Mouse (Mus musculus) midbrain, embryonic 12.5 days (tissue): Measurements from ENCODE around the gene Ash1l. TPM values are rescaled to one million over a fixed set of nuclear protein-coding genes. Genes with fewer than 3 reads are reported as not detected.
"Not testable (repeated sequence)": the region's sequence is repeated elsewhere in the genome, so short reads cannot be mapped to it uniquely, and the experiment has no call there.

Experiments used
- ATAC-seq: fragments of 200-750 bp; cut with Nextera tagmentation; 2 replicates; pipeline ENCODE4 v1.8.0; 2017; ENCODE audit warnings: low read depth, moderate TSS enrichment, moderate library complexity; ENCODE audit not compliant: low FRiP score
- H3K27ac ChIP-seq: fragments of 300-500 bp; sonication (generic); replicated peaks from 2 replicates; pipeline ENCODE4 v1.5.1; 2016; ENCODE audit warnings: mild to moderate bottlenecking
- H3K27me3 ChIP-seq: fragments of 300-500 bp; sonication (generic); 2 replicates; pipeline ENCODE4 v1.6.1; 2016; ENCODE audit warnings: mild to moderate bottlenecking
- H3K36me3 ChIP-seq: fragments of 300-500 bp; sonication (generic); 2 replicates; pipeline ENCODE4 v1.6.1; 2016
- H3K4me1 ChIP-seq: fragments of 300-500 bp; sonication (generic); 2 replicates; pipeline ENCODE4 v1.6.1; 2016
- H3K4me2 ChIP-seq: fragments of 300-500 bp; sonication (generic); replicated peaks from 2 replicates; pipeline ENCODE4 v1.6.1; 2016; ENCODE audit warnings: mild to moderate bottlenecking, moderate library complexity
- H3K4me3 ChIP-seq: fragments of 300-500 bp; sonication (generic); 2 replicates; pipeline ENCODE4 v1.5.1; 2016; ENCODE audit warnings: mild to moderate bottlenecking
- H3K9ac ChIP-seq: fragments of 300-500 bp; sonication (generic); replicated peaks from 2 replicates; pipeline ENCODE4 v1.6.1; 2016; ENCODE audit warnings: mild to moderate bottlenecking, moderate library complexity
- H3K9me3 ChIP-seq: fragments of 300-500 bp; sonication (generic); 2 replicates; pipeline ENCODE4 v1.6.1; 2016; ENCODE audit warnings: mild to moderate bottlenecking
- WGBS: fragments of 180-500 bp; shearing (Covaris S2); methylation state at CpG from one replicate; pipeline ENCODE4 v1.1.7; 2016; 5-methylcytosine and 5-hydroxymethylcytosine counted together
- polyA plus RNA-seq: library from polyadenylated mRNA; unstranded; fragments of >200 nt; fragmentation: Nextera tagmentation; extraction: Ambion mirVana; gene quantifications from 2 replicates; pipeline ENCODE4 v1.2.1, GENCODE M21; 2016

The Ash1l gene
- polyA plus RNA-seq, 1 experiment from 2014 or later: 23.7 TPM

DNA sequence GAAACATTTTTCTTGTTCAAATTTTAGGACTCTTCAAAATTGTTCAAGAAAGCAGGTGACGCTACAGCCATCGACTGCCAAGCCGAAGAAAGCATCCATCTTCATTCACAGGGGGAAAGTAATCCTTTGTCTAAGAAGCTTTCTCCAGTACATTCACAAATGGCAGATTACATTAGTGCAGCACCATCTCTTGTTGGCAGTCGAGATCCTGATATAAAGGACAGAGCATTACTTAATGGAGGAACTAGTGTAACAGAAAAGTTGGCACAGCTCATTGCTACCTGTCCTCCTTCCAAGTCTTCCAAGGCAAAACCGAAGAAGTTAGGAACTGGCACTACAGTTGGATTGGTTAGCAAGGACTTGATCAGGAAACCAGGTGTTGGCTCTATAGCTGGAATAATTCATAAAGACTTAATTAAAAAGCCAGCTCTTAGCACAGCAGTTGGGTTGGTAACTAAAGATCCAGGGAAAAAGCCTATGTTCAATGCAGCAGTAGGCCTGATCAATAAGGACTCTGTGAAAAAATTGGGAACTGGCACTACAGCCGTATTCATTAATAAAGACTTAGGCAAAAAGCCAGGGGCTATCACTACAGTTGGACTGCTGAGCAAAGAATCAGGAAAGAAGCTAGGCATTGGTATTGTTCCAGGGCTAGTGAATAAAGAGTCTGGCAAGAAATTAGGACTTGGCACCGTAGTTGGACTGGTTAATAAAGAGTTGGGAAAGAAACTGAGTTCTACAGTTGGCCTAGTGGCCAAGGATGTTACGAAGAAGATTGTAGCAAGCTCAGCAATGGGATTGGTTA, 31.0 kb downstream of the Ash1l start:
- H3K9me3 ChIP-seq: no peaks in the 10 kb centered on the region
- 94% methylated on average over 8 of the region's 8 CpGs for WGBS
- no peak for ATAC-seq
- no peaks in the 10 kb centered on the region for H3K27me3 ChIP-seq
- no peak overlapping the region for H3K27ac ChIP-seq
- no peak overlapping the region for H3K4me3 ChIP-seq
- H3K36me3 ChIP-seq: peaks cover 53% of the 10 kb centered on the region
- no peak overlapping the region for H3K9ac ChIP-seq
- no peaks in the 10 kb centered on the region for H3K4me1 ChIP-seq
- H3K4me2 ChIP-seq: no peak overlapping the region

DNA sequence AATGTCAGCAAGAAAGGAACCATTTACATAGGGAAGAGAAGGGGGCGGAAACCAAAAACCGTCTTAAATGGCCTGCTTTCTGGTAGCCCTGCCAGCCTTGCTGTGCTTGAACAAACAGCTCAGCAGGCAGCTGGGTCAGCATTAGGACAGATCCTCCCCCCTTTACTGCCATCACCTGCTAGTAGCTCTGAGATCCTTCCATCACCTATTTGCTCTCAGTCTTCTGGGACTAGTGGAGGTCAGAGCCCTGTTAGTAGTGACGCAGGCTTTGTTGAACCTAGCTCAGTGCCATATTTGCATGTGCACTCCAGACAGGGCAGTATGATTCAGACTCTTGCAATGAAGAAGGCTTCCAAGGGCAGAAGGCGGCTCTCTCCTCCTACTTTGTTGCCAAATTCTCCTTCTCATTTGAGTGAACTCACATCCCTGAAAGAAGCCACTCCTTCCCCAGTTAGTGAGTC, 33.5 kb downstream of the Ash1l start:
- no peak overlapping the region for H3K9ac ChIP-seq
- ATAC-seq: no peak
- H3K9me3 ChIP-seq: no peaks in the 10 kb centered on the region
- H3K4me1 ChIP-seq: no peaks in the 10 kb centered on the region
- peaks cover 50% of the 10 kb centered on the region for H3K36me3 ChIP-seq
- H3K27ac ChIP-seq: no peak overlapping the region
- no peak overlapping the region for H3K4me3 ChIP-seq
- WGBS: 66% methylated on average over 4 of the region's 4 CpGs
- H3K27me3 ChIP-seq: no peaks in the 10 kb centered on the region
- no peak overlapping the region for H3K4me2 ChIP-seq

DNA sequence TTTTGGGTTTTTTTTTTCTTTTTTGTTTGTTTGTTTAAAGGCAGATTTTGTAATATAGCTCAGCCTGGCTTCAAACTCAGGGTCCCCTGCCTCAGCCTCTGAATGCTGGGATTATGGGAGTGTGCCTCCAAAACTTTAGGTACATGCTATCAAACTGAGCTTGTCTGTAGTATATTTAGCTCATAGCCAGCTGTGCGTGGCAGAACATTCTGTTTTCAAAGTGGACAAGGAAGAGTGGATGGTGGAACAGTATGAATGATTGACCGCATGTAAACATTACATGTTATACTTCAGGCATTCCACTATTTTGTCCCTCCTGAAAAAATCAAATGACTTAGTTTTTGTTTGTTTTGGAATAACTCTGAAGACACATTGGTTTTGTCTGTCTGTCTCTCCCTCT, 42.4 kb downstream of the Ash1l start:
- Histone ChIP-seq H3K9ac (no peak overlapping the region), H3K4me3 (no peak overlapping the region), H3K36me3 (0 out of 2 replicates have a peak, but pooled peaks cover 8% of the 10 kb centered on the region), H3K27ac (no peak overlapping the region), H3K4me2 (no peak overlapping the region), H3K27me3 (no peaks in the 10 kb centered on the region), H3K9me3 (no peaks in the 10 kb centered on the region), H3K4me1 (no peaks in the 10 kb centered on the region)
- no peak for ATAC-seq
- 99% methylated on average over 2 of the region's 2 CpGs for WGBS

DNA sequence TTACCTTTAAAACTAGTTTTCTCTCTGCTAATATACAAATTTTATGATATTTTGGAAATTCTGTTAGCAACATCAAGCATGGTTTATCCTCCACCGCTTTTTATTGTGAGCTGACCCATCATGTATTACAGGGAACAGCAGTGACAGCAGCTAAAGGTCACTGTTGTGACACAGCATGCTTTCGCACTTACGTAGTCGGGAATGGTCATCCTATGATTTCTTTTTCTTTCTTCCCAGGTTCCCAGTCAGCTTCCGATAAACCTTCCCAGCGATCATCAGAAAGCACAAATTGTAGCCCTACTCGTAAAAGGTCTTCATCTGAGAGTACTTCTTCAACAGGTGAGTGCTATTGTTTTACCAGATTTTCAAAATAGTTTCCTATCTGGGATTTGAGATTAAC, 51.1 kb downstream of the Ash1l start:
- Histone ChIP-seq H3K9me3 (no peaks in the 10 kb centered on the region), H3K4me3 (no peak overlapping the region), H3K4me2 (no peak overlapping the region), H3K9ac (no peak overlapping the region), H3K36me3 (peaks cover 40% of the 10 kb centered on the region), H3K27me3 (no peaks in the 10 kb centered on the region), H3K4me1 (no peaks in the 10 kb centered on the region), H3K27ac (no peak overlapping the region)
- ATAC-seq: no peak
- WGBS: 94% methylated on average over 7 of the region's 7 CpGs

DNA sequence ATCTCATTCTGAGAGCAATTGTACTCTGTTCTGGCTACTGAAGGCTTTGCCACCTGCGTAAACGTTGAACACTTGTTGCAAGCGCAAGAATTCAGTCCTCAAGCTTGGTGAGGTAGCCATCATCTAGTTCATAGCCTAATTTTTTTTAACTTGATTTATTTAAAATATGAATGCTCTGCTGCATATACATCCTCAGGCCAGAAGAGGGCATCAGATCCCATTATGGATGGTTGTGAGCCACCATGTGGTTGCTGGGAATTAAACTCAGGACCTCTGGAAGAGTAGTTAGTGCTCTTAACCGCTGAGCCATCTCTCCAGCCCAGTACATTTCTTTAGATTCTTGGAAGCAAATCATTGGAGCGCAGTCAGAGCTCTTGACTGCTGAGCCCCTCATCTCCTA, 80.5 kb downstream of the Ash1l start:
- not testable (repeated sequence) for H3K4me2 ChIP-seq, H3K27ac ChIP-seq, H3K9ac ChIP-seq, H3K9me3 ChIP-seq, H3K4me1 ChIP-seq, ATAC-seq, H3K27me3 ChIP-seq, H3K4me3 ChIP-seq
- WGBS: 92% methylated on average over 5 of the region's 5 CpGs
- peaks cover 67% of the 10 kb centered on the region for H3K36me3 ChIP-seq

DNA sequence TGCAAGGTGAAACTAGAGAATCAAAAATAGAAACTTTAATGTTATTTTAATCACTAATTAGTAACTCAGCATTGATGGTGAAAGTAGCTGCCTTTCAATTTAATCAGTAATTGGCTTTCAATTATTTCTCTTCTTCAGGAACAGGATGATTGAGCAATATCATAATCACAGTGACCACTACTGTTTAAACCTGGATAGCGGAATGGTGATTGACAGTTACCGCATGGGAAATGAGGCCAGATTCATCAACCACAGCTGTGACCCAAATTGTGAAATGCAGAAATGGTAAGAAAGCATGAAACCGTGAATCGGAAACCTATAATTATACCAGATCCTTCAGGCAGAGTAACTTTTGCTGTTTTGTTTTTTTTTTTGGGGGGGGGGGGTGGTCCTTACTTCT, 92.9 kb downstream of the Ash1l start:
- no peaks in the 10 kb centered on the region for H3K4me1 ChIP-seq
- H3K36me3 ChIP-seq: peaks cover 75% of the 10 kb centered on the region
- 87% methylated on average over 4 of the region's 4 CpGs for WGBS
- H3K27me3 ChIP-seq: no peaks in the 10 kb centered on the region
- H3K9me3 ChIP-seq: no peaks in the 10 kb centered on the region
- no peak overlapping the region for H3K4me2 ChIP-seq
- no peak overlapping the region for H3K27ac ChIP-seq
- no peak overlapping the region for H3K9ac ChIP-seq
- no peak overlapping the region for H3K4me3 ChIP-seq
- no peak for ATAC-seq

DNA sequence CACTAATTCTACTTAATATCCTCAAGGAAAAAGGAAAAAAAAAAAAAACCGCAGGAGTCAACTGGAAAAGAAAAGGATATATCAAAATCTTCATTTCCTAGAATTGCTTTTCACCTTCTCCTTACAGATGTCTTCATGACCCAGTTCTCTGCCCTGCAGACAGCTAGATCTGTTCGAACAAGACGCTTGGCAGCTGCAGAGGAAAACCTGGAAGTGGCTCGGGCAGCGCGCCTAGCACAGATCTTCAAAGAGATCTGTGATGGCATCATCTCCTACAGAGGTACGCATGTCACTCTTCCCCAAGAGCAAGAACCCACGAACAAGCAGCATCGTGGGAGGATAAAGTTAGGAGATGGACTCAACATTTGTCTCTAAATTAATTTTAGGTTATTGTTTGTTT, 107.9 kb downstream of the Ash1l start:
- H3K36me3 ChIP-seq: peaks cover 83% of the 10 kb centered on the region

DNA sequence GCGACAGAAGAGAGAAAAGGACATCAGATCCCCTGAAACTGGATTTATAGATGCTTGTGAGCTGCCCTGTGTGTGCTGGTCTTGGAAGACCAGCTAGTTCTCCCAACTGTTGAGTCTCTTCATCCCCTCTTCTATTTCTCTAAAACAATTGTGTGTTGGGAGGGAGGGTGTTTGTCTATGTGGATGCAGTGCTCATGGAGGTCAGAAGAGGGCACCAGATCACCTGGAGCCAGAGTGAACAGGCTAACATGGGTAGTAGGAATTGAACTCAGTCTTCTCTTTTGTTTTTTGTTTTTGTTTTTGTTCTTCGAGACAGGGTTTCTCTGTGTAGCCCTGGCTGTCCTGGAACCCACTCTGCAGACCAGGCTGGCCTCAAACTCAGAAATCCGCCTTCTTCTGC, 108.4 kb downstream of the Ash1l start:
- ATAC-seq: no peak
- WGBS: 72% methylated on average over 3 of the region's 3 CpGs
- H3K4me3 ChIP-seq: no peak overlapping the region

More for the DNA sequence above, 107.9 kb downstream of the Ash1l start:
- H3K4me1 ChIP-seq: no peaks in the 10 kb centered on the region
- no peaks in the 10 kb centered on the region for H3K27me3 ChIP-seq
- H3K9ac ChIP-seq: no peak overlapping the region
- no peak for ATAC-seq
- H3K27ac ChIP-seq: no peak overlapping the region
- H3K4me2 ChIP-seq: no peak overlapping the region
- WGBS: 93% methylated on average over 9 of the region's 9 CpGs
- no peak overlapping the region for H3K4me3 ChIP-seq
- H3K9me3 ChIP-seq: no peaks in the 10 kb centered on the region

DNA sequence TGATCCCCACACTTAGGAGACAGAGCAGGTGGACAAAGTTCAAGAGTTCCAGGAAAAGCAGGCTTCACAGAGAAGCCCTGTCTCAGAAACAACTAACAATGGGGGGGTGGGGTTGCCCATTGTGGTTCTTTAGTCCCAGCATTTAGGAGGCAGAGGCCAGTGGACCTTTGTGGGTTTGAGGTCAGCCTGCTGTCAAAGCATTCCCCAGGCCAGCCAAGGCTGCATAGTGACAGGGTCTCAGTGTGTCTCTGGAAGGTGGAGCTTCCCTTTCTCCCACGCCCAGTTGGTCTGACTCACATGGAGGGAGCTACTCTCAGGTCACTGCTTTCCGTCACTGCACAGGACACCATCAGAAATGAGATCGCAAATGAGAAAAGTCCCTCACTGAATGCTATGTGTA, 111.3 kb downstream of the Ash1l start:
- Histone ChIP-seq H3K27ac (no peak overlapping the region), H3K4me1 (no peaks in the 10 kb centered on the region), H3K27me3 (no peaks in the 10 kb centered on the region), H3K4me2 (no peak overlapping the region), H3K9me3 (no peaks in the 10 kb centered on the region), H3K9ac (no peak overlapping the region), H3K36me3 (peaks cover 86% of the 10 kb centered on the region), H3K4me3 (no peak overlapping the region)
- WGBS: 46% methylated on average over 3 of the region's 3 CpGs
- ATAC-seq: no peak

More for the DNA sequence above, 108.4 kb downstream of the Ash1l start:
- no peak overlapping the region for H3K4me2 ChIP-seq
- no peak overlapping the region for H3K27ac ChIP-seq
- peaks cover 84% of the 10 kb centered on the region for H3K36me3 ChIP-seq
- no peaks in the 10 kb centered on the region for H3K27me3 ChIP-seq
- H3K9me3 ChIP-seq: no peaks in the 10 kb centered on the region
- no peak overlapping the region for H3K9ac ChIP-seq
- no peaks in the 10 kb centered on the region for H3K4me1 ChIP-seq

DNA sequence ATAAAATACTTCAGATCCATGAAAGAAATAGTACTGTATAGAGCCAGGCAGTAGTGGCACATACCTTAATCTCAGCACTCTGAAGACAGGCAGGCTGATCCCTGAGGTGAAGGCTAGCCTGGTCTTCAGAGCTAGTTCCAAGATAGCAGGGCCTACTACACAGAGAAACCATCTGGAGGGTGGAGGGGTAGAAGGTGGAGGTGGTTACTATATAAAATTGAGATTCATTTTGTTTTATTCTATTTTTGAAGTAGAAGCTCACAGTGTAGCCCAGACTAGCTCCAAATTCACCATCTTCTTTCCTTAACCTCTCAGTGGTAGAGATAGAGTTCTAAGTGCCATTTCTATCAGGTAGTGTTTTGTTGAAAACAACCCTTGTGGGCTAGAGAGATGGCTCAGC, 116.8 kb downstream of the Ash1l start:
- peaks cover 92% of the 10 kb centered on the region for H3K36me3 ChIP-seq
- no peak overlapping the region for H3K9ac ChIP-seq
- no peak overlapping the region for H3K27ac ChIP-seq
- no peaks in the 10 kb centered on the region for H3K27me3 ChIP-seq
- no peak overlapping the region for H3K4me2 ChIP-seq
- no peaks in the 10 kb centered on the region for H3K4me1 ChIP-seq
- no peak overlapping the region for H3K4me3 ChIP-seq
- H3K9me3 ChIP-seq: no peaks in the 10 kb centered on the region
- no peak for ATAC-seq

DNA sequence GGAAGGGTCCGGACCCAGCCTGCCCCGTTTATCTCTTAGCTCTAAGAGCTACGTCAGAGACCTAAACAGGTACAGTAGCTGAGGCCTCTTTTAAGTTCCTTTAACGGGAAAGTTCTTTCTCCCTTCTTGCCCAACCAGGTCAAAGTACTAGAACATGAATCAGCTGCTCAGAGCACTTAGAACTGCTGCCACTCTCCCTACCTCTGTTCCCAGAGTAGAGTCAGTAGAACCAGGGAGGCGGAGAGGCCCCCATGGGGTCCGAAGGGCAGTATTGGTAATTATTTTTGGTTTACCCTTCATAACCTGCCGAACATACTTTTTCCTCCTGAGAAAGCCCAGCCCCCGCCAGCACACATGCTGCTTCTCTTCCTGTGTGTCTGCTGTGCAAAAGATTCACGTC, 127.0 kb downstream of the Ash1l start:
- Histone ChIP-seq H3K27me3 (no peaks in the 10 kb centered on the region), H3K9me3 (no peaks in the 10 kb centered on the region), H3K27ac (no peak overlapping the region), H3K4me1 (no peaks in the 10 kb centered on the region), H3K4me2 (no peak overlapping the region), H3K36me3 (peaks cover 80% of the 10 kb centered on the region), H3K9ac (no peak overlapping the region), H3K4me3 (no peak overlapping the region)
- 94% methylated on average over 9 of the region's 9 CpGs for WGBS
- ATAC-seq: no peak

DNA sequence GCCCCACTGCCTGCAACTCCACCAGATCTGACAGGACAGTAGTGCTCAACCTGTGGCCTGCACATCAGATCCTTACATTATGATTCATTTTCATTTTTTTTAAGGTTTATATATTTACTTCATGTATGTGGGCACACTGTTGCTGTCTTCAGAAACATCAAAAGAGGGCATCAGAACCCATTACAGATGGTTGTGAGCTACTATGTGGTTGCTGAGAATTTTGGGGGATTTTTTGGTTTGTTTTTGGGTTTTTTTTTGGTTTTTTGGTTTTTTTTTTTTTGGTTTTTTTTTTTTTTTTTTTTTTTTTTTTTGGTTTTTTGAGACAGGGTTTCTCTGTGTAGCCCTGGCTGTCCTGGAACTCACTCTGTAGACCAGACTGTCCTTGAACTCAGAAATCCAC, 131.9 kb downstream of the Ash1l start:
- H3K9ac ChIP-seq, H3K4me1 ChIP-seq, H3K9me3 ChIP-seq, H3K4me3 ChIP-seq, H3K27ac ChIP-seq, ATAC-seq, H3K4me2 ChIP-seq, H3K27me3 ChIP-seq: not testable (repeated sequence)
- peaks cover 57% of the 10 kb centered on the region for H3K36me3 ChIP-seq

DNA sequence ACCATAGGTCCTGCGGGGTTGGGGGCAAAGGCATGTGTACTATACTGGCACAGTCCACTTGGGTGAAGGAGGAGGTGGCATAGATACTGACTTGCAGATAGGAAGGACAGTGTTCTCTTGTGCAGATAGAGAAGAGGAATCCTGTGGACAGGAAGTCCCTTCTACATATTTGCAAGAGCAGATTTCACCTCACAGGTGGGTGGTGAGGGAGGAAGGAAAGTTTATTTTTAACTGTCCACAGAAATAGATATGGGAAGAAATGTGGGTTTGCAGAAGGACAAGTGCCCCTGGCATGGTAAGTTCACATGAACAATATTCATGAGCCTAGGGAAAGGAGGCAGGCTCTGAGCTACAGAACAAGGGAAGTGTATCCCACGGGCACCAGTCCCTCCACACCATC, 133.7 kb downstream of the Ash1l start:
- peaks cover 59% of the 10 kb centered on the region for H3K36me3 ChIP-seq
- H3K27me3 ChIP-seq: peaks cover 16% of the 10 kb centered on the region
- ATAC-seq: no peak
- no peaks in the 10 kb centered on the region for H3K9me3 ChIP-seq
- no peak overlapping the region for H3K4me3 ChIP-seq
- WGBS: 75% methylated on average over 2 of the region's 2 CpGs
- H3K4me2 ChIP-seq: no peak overlapping the region
- H3K27ac ChIP-seq: no peak overlapping the region
- H3K9ac ChIP-seq: no peak overlapping the region
- peaks cover 6% of the 10 kb centered on the region for H3K4me1 ChIP-seq
